Mouse (Mus musculus) mature B cell (primary cell): ENCODE measurements around the gene Ano10.

Experiments used
- in situ Hi-C: fragments of 300-500 bp; cut with MboI; formaldehyde crosslinking; loops from 2 replicates; pipeline ENCODE4 v1.14.3; 2019

Ano10 gene

DNA sequence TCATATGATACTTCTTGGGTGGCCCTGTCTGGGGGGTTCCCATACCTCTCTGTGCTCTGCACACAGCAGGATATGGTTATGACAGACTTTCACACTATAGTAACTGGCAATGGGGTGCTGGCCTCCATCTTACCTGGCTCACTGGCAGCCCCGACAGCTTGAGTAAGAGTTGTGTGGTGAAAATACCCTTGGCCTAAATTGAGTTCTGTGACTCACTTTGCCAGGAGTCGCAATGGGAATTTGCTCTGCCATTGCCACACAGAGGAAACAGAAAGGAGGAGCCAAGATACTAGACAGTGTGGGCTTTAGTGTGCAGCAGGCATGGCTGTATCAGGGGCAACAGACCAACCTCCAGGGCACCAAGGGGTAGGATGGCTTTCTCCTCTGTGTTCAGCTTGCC is 4.0 kb downstream of the Ano10 start:
- in situ Hi-C loops: no loop called here

GRCm38 (mm10) chr9:122288416-122288815 is 5.8 kb downstream of the Ano10 start:
- in situ Hi-C loops: no loop called here

DNA sequence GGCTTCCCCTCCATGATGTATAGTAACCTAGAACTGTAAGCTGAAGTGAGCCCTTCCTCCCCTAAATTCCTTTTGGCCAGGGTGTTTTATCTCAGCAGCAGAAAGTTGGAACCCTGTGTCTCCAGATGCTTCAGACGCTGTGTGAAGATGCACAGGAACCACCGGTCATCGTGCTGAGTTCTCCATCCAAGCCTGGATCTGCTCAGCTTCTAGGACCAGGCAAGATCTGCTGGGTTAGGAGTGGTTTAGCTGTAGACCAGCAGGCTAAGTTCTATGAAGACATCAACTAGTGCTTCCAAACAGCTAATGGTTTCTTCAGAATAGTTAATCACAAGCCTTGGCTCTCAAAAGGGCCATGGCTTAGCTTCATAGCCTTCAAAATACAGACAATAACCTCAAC is 6.7 kb downstream of the Ano10 start:
- in situ Hi-C loops: no loop called here

- in situ Hi-C loops: no loop called here
These were observed 8.4 kb downstream of the Ano10 start for GRCm38 (mm10) chr9:122285833-122286310.

GRCm38 (mm10) chr9:122285146-122285832 is 8.9 kb downstream of the Ano10 start:
- in situ Hi-C loops: no loop called here

DNA sequence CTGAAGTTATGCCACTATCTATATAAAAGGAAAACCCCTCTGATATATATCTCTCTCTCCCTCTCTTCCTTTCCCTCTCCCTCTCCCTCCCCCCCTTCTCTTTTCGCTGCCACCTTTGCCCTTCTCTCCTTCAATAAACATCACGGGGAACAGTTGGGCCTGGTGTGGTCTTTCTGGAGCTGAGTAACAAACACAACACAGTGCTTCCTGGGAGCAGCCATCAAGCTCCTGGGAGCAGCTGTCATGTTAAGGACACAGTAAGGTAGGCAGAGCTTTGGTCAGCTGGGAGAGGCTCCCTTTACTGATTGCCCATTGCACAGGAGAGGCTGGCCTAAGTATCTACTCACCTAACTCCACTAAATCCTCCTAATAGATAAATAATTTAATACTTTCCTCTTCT is 9.5 kb downstream of the Ano10 start:
- in situ Hi-C loops: no loop called here

DNA sequence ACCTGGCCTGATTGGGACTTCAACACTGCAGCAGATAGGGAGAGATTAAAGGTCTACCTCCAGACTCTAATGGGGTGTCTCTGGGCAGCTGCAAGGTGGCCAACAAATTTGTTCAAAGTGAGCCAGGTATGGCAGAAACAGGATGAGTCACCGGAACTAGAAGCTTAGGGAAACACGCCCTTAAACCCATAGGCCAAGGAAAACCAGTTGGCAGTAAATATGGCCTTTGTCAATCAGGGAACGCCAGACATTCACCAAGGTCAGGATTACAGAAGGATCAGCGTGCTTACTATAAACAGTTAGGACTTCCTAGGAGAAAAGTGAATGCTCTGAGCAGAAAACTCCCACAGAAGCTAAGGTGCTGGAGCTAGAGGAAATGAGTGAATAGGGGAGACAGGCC is 13.2 kb downstream of the Ano10 start:
- in situ Hi-C loops: no loop called here

GRCm38 (mm10) chr9:122276665-122277064 is 17.6 kb downstream of the Ano10 start:
- in situ Hi-C loops: no loop called here

DNA sequence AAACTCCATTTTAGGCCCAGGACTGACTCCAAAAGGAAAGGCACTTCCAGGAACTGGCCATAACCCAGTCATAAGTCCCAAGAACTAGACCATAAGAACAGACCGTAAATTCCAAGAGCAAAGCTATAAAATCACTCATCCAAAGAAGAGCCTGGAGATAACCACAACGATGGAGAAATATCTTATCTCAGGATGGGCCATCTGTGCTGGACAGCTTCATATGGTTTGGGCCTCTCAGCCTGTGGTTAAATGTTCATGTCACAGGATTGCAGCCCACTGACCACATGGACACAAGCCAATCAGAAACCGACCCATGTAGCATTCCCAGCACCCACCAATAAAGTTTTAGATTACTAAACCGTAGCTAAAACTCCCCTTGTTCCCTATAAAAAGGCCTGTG is 18.1 kb downstream of the Ano10 start:
- in situ Hi-C loops: no loop called here

DNA sequence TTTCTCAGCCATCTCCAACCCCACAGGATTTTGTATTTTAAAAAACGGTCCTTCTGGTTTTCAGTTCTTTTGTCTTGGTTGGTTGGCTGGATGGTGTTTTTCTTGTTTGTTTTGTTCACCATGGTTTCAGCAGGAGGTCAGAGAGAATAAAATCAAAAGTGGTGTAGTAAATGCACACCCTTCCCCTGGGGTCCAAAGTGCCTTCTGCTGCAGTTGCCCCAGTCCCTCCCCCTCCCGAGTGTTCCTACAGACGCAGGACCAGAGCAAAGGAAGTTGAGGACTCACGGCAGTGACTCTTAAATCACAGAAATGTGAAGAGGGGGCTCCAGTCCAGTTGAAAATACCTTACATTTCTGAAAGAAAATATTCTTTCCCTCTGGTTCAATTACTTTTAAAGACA is 19.9 kb downstream of the Ano10 start:
- in situ Hi-C loops: no loop called here

GRCm38 (mm10) chr9:122273879-122274278 is 20.3 kb downstream of the Ano10 start:
- in situ Hi-C loops: no loop called here

GRCm38 (mm10) chr9:122271866-122272265 is 22.4 kb downstream of the Ano10 start:
- in situ Hi-C loops: no loop called here

- in situ Hi-C loops: no loop called here
These were observed 22.9 kb downstream of the Ano10 start for GRCm38 (mm10) chr9:122271318-122271717.

- in situ Hi-C loops: no loop called here
These were observed 23.3 kb downstream of the Ano10 start for GRCm38 (mm10) chr9:122270913-122271312.

GRCm38 (mm10) chr9:122269256-122270041 is 24.8 kb downstream of the Ano10 start:
- in situ Hi-C loops: no loop called here

DNA sequence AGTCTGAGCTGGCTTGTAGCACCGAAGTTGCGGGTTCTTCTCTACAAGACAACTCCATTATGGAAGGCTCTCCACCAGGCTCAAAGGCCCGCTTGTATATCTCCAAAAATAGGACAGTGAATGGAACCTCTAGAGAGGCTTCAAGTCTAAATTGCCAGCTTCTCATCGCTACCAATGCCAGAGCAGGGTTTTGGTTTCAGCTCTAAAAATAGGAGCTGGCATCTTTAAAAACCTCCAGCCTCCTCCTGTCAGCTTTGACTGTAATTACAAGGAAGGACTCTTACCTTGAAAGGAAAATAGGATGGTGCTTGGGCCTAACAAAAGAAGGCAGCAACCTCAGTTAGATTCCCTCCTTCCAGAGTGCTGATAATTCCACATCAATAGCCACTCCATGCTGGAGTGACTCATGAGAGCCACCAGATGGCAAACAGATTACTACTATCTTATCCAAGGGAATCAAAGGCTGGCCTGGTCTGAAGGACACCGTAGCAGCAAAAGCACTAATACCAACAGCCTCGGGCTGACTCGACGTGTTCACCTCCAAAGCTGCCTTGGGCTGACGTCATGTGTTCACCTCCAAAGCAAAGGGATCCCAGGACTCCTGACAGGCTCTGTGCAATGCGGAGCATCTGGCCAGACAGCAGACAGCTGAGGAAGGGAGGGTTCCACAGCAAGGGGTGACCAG is 28.6 kb downstream of the Ano10 start:
- in situ Hi-C loops: no loop called here

- in situ Hi-C loops: no loop called here
These were observed 31.1 kb downstream of the Ano10 start for GRCm38 (mm10) chr9:122263140-122263539.

DNA sequence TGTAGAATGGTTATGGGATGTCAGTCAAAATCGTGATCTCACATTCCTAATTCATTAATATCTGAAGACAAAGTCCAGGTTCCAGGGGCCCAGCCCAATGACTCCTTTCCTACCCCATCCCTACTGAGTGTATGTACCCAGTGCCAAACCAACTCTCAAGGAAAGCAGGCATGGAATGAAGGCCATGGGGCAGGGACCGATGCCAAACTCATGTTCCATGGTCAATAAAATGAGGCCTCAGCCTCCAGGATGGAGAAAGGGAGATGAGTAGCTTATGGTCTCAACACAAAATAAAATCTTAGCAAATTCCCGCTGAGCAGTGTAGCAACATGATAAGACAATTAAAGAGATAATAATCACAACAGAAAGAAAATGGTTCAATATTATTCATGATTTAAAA is 39.8 kb downstream of the Ano10 start:
- in situ Hi-C loops: no loop called here

DNA sequence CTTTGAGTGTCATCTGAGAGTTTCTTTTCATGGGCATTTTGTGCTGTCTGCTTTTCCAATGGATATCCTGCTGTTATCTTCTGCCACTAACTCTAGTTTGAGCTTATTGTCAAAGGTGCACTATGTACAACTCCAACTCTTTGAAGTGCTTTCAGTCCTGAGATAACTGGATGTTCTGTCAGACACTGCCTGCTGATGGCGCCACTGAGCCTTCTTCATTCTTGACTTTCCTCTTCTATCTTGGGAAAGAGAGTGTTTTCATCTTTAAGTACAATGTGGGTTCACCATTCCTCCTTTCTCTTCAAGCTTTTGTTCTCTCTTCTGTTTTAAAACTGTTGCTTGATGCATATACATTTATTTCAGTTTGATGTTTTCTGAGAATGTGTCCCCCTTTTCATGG is 42.1 kb downstream of the Ano10 start:
- in situ Hi-C loops: no loop called here

GRCm38 (mm10) chr9:122248168-122248567 is 46.1 kb downstream of the Ano10 start:
- in situ Hi-C loops: no loop called here

- in situ Hi-C loops: no loop called here
These were observed 46.7 kb downstream of the Ano10 start for GRCm38 (mm10) chr9:122247430-122248027.

DNA sequence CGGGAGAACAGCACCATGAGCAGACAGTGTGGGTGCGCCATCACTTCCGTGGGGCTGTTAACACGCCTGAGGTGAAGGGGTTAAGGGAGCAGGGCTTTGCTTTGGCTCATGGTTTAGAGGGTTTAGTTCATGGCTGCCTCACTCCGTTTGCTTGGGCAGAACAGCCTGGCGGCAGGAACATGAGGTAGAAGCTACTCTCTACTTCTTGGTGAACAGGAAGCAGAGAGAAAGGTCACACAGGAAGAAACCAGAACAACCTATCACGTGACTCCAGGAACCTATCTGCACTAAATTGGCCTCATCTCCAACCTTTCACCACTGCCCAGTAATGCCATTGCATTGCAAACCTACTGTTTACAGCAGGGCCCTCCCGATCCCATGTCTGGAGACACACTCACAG is 48.3 kb downstream of the Ano10 start:
- in situ Hi-C loops: no loop called here
